6 mouse cellular contexts compared by ENCODE assay signal in genomic region chr10:20836816-20837215, GRCm38 (mm10).
DNase-seq lines count a peak whose midpoint lies in the region; ATAC-seq and TF ChIP-seq lines count a peak whose summit lies in the region.
"Not testable (repeated sequence)": the region's sequence is repeated elsewhere in the genome, so short reads cannot be mapped to it uniquely, and the experiment has no call there.

No protein-coding gene starts in this region.

- not testable (repeated sequence) for TF ChIP-seq CTCF in kidney, adult 2 months (conservative IDR thresholded peaks at IDR 0.05; ENCODE audit: insufficient read depth, insufficient read length, low read depth, low read length)

- peak; percentile 19 for DNase-seq in R1 (ENCODE audit: low read depth, low spot score)
- DNase-seq in kidney, adult 2 months, result peak; percentile 51
- DNase-seq in kidney, adult 9 months, result peak; percentile 57

- not testable (repeated sequence) for TF ChIP-seq POLR2A in kidney, adult 2 months (IDR thresholded peaks at IDR 0.05; ENCODE audit: low read depth, low read length)

- H3K36me3 ChIP-seq in kidney, adult 2 months (ENCODE audit: control insufficient read depth, insufficient read depth, low read length); kidney, embryonic 15.5 days; kidney, embryonic 16.5 days (ENCODE audit: insufficient read depth, low read length); macrophage (ENCODE audit: inconsistent target): not testable (repeated sequence)

- 37% methylated on average over 4 of the region's 4 CpGs for WGBS in kidney, adult 2 months
- WGBS in kidney, embryonic 15.5 days, result 63% methylated on average over 4 of the region's 4 CpGs
- WGBS in kidney, embryonic 16.5 days, result 67% methylated on average over 4 of the region's 4 CpGs
- 97% methylated on average over 4 of the region's 4 CpGs for WGBS in macrophage (ENCODE audit: missing documents)

- H3K9me3 ChIP-seq in kidney, embryonic 15.5 days (replicated peaks); kidney, embryonic 16.5 days (ENCODE audit: low read length): not testable (repeated sequence)

- H3K27me3 ChIP-seq in kidney, adult 2 months (replicated peaks; ENCODE audit: control insufficient read depth, insufficient read depth, low read length); kidney, embryonic 15.5 days; kidney, embryonic 16.5 days (ENCODE audit: insufficient read depth, low read length): not testable (repeated sequence)

- not testable (repeated sequence) for H3K79me2 ChIP-seq in macrophage (ENCODE audit: inconsistent target)

- not testable (repeated sequence) for H3K4me3 ChIP-seq in kidney, adult 2 months (ENCODE audit: insufficient read depth, low read depth, low read length); kidney, embryonic 15.5 days (replicated peaks); kidney, embryonic 16.5 days (ENCODE audit: low read length); macrophage (ENCODE audit: inconsistent target)

- not testable (repeated sequence) for ATAC-seq in kidney, embryonic 15.5 days (replicated peaks; ENCODE audit: low FRiP score)
- 0 out of 2 replicates have a peak, but pooled peaks have one; percentile 54 for ATAC-seq in kidney, embryonic 16.5 days (ENCODE audit: low FRiP score, low TSS enrichment)

- H3K4me2 ChIP-seq in kidney, embryonic 15.5 days; kidney, embryonic 16.5 days (replicated peaks; ENCODE audit: low read depth, low read length): not testable (repeated sequence)

- not testable (repeated sequence) for H3K9ac ChIP-seq in kidney, embryonic 15.5 days; kidney, embryonic 16.5 days (replicated peaks; ENCODE audit: low read length)

- H3K4me1 ChIP-seq in kidney, adult 2 months (ENCODE audit: control insufficient read depth, insufficient read depth, low read length), result peaks cover 20% of the 10 kb centered on the region
- peaks cover 18% of the 10 kb centered on the region for H3K4me1 ChIP-seq in kidney, embryonic 15.5 days
- H3K4me1 ChIP-seq in kidney, embryonic 16.5 days (ENCODE audit: insufficient read depth, low read length), result not testable (repeated sequence)

- 0 out of 2 replicates have a peak overlapping the region, but pooled peaks have one; percentile 56 for H3K27ac ChIP-seq in kidney, adult 2 months (ENCODE audit: insufficient read depth, low read depth, low read length)
- H3K27ac ChIP-seq in kidney, embryonic 15.5 days, result peak overlapping the region; percentile 64
- H3K27ac ChIP-seq in kidney, embryonic 16.5 days (ENCODE audit: low read length), result not testable (repeated sequence)
- peak overlapping the region; percentile 98 for H3K27ac ChIP-seq in macrophage
